Mouse (Mus musculus) MEL (cell line): ENCODE measurements around the gene Ripply3. TPM values are rescaled to one million over a fixed set of nuclear protein-coding genes. Genes with fewer than 3 reads are reported as not detected.

Experiments used
- DNase-seq: peaks from one replicate; pipeline ENCODE4 v3.0.0; 2011; ENCODE audit warnings: low read depth, low spot score
- H3K27ac ChIP-seq: 2 replicates; pipeline ENCODE4 v1.5.1; 2012; ENCODE audit warnings: low read depth, mild to moderate bottlenecking, control low read depth, low read length, moderate library complexity; ENCODE audit not compliant: control insufficient read depth
- H3K27me3 ChIP-seq, 2 experiments: fragments of 150-350 bp in 1 of 2; sonication (generic) in 1 of 2; 2 replicates each; pipeline ENCODE4 v1.6.1; 2012; ENCODE audit warnings: low read length in 2 of 2, mild to moderate bottlenecking in 2 of 2, improper control_type of control experiment in 1 of 2, moderate library complexity in 1 of 2; ENCODE audit not compliant: insufficient read depth in 2 of 2, control insufficient read depth in 1 of 2
- H3K36me3 ChIP-seq, 2 experiments: 2 replicates each; pipeline ENCODE4 v1.6.1; 2012 to 2014; ENCODE audit warnings: low read length in 2 of 2, improper control_type of control experiment in 1 of 2, inconsistent platforms in 1 of 2, mild to moderate bottlenecking in 1 of 2; ENCODE audit not compliant: insufficient read depth in 2 of 2, control insufficient read depth in 1 of 2
- H3K4me1 ChIP-seq, 2 experiments: fragments of 150-350 bp in 1 of 2; sonication (generic) in 1 of 2; 2 replicates each; pipeline ENCODE4 v1.6.1; 2012; ENCODE audit warnings: low read length in 2 of 2, improper control_type of control experiment in 1 of 2, mild to moderate bottlenecking in 1 of 2; ENCODE audit not compliant: insufficient read depth in 2 of 2, control insufficient read depth in 1 of 2
- H3K4me3 ChIP-seq, 2 experiments: fragments of 150-350 bp in 1 of 2; sonication (generic) in 1 of 2; 2 replicates each; pipeline ENCODE4 v1.5.1; 2012; ENCODE audit warnings: low read depth in 2 of 2, low read length in 2 of 2, mild to moderate bottlenecking in 2 of 2, moderate library complexity in 2 of 2, control low read depth in 1 of 2, improper control_type of control experiment in 1 of 2; ENCODE audit not compliant: control insufficient read depth in 1 of 2, insufficient read depth in 1 of 2
- H3K79me2 ChIP-seq: 2 replicates; pipeline ENCODE4 v1.6.1; 2012; ENCODE audit warnings: mild to moderate bottlenecking, low read length, moderate library complexity; ENCODE audit not compliant: control insufficient read depth, poor library complexity, insufficient read depth
- H3K9ac ChIP-seq: 2 replicates; pipeline ENCODE4 v1.6.1; 2012; ENCODE audit warnings: low read depth, mild to moderate bottlenecking, control low read depth, low read length, moderate library complexity; ENCODE audit not compliant: control insufficient read depth, poor library complexity, severe bottlenecking
- H3K9me3 ChIP-seq: fragments of 150-350 bp; sonication (generic); replicated peaks from 2 replicates; pipeline ENCODE4 v1.6.1; 2012; ENCODE audit warnings: mild to moderate bottlenecking, low read length, improper control_type of control experiment, moderate library complexity; ENCODE audit not compliant: insufficient read depth
- BHLHE40 ChIP-seq: IDR thresholded peaks from 2 replicates; pipeline ENCODE4 v1.6.1; 2012; ENCODE audit warnings: low read depth, mild to moderate bottlenecking, inconsistent platforms, low read length, improper control_type of control experiment, borderline replicate concordance
- CHD1 ChIP-seq: IDR thresholded peaks from 2 replicates; pipeline ENCODE4 v1.6.1; 2012; ENCODE audit warnings: low read depth, mild to moderate bottlenecking, inconsistent platforms, low read length, improper control_type of control experiment
- CHD2 ChIP-seq: IDR thresholded peaks from 2 replicates; pipeline ENCODE4 v1.6.1; 2011; ENCODE audit warnings: low read length, improper control_type of control experiment
- CTCF ChIP-seq, 3 experiments: IDR thresholded peaks in 2 of 3; conservative IDR thresholded peaks in 1 of 3; 2 replicates each; pipeline ENCODE4 v1.5.1; 2011 to 2012; ENCODE audit warnings: low read length in 3 of 3, low read depth in 2 of 3, mild to moderate bottlenecking in 2 of 3, improper control_type of control experiment in 1 of 3, inconsistent platforms in 1 of 3, mixed read lengths in 1 of 3, moderate library complexity in 1 of 3; ENCODE audit not compliant: control insufficient read depth in 1 of 3, insufficient read depth in 1 of 3, poor library complexity in 1 of 3, severe bottlenecking in 1 of 3
- E2F4 ChIP-seq: IDR thresholded peaks from 2 replicates; pipeline ENCODE4 v1.6.1; 2011; ENCODE audit warnings: low read depth, low read length, improper control_type of control experiment, borderline replicate concordance
- ELF1 ChIP-seq: IDR thresholded peaks from 2 replicates; pipeline ENCODE4 v1.6.1; 2014; ENCODE audit warnings: low read depth, mild to moderate bottlenecking, inconsistent platforms, low read length, improper control_type of control experiment, moderate library complexity
- EP300 ChIP-seq, 2 experiments: IDR thresholded peaks; 2 replicates each; pipeline ENCODE4 v1.6.1; 2011; ENCODE audit warnings: improper control_type of control experiment in 2 of 2, low read length in 2 of 2, low read depth in 1 of 2, mild to moderate bottlenecking in 1 of 2
- ETS1 ChIP-seq: IDR thresholded peaks from 2 replicates; pipeline ENCODE4 v1.6.1; 2012; ENCODE audit warnings: low read depth, mild to moderate bottlenecking, inconsistent platforms, low read length, improper control_type of control experiment, moderate library complexity
- GABPA ChIP-seq: IDR thresholded peaks from 2 replicates; pipeline ENCODE4 v1.6.1; 2012; ENCODE audit warnings: low read depth, mild to moderate bottlenecking, inconsistent platforms, low read length, improper control_type of control experiment, moderate library complexity
- GATA1 ChIP-seq: IDR thresholded peaks from 2 replicates; pipeline ENCODE4 v1.6.1; 2011; ENCODE audit warnings: low read depth, low read length, improper control_type of control experiment
- HCFC1 ChIP-seq: IDR thresholded peaks from 2 replicates; pipeline ENCODE4 v1.6.1; 2012; ENCODE audit warnings: low read depth, mild to moderate bottlenecking, inconsistent platforms, low read length, improper control_type of control experiment, moderate library complexity
- JUND ChIP-seq: IDR thresholded peaks from 2 replicates; pipeline ENCODE4 v1.6.1; 2011; ENCODE audit warnings: low read depth, mild to moderate bottlenecking, improper control_type of control experiment, low read length
- KAT2A ChIP-seq: conservative IDR thresholded peaks from 2 replicates; pipeline ENCODE4 v1.6.1; 2012; ENCODE audit warnings: low read depth, low read length, improper control_type of control experiment, inconsistent platforms
- MAFK ChIP-seq: IDR thresholded peaks from 2 replicates; pipeline ENCODE4 v1.6.1; 2011; ENCODE audit warnings: low read depth, mild to moderate bottlenecking, low read length, improper control_type of control experiment, borderline replicate concordance
- MAX ChIP-seq: IDR thresholded peaks from 2 replicates; pipeline ENCODE4 v1.6.1; 2011; ENCODE audit warnings: low read length, improper control_type of control experiment
- MAZ ChIP-seq: IDR thresholded peaks from 2 replicates; pipeline ENCODE4 v1.6.1; 2012; ENCODE audit warnings: low read depth, mild to moderate bottlenecking, inconsistent platforms, low read length, improper control_type of control experiment
- MEF2A ChIP-seq: IDR thresholded peaks from 2 replicates; pipeline ENCODE4 v1.6.1; 2014; ENCODE audit warnings: low read depth, mild to moderate bottlenecking, inconsistent platforms, low read length, improper control_type of control experiment; ENCODE audit not compliant: poor library complexity, insufficient replicate concordance, severe bottlenecking; ENCODE audit errors: extremely low read depth
- MXI1 ChIP-seq: IDR thresholded peaks from 2 replicates; pipeline ENCODE4 v1.6.1; 2011; ENCODE audit warnings: mild to moderate bottlenecking, low read depth, low read length, improper control_type of control experiment
- MYB ChIP-seq: IDR thresholded peaks from 2 replicates; pipeline ENCODE4 v1.6.1; 2011; ENCODE audit warnings: mild to moderate bottlenecking, low read depth, low read length, improper control_type of control experiment
- MYC ChIP-seq: IDR thresholded peaks from 2 replicates; pipeline ENCODE4 v1.6.1; 2011; ENCODE audit warnings: low read depth, mild to moderate bottlenecking, low read length, improper control_type of control experiment, moderate library complexity
- NELFE ChIP-seq: IDR thresholded peaks from 2 replicates; pipeline ENCODE4 v1.6.1; 2011; ENCODE audit warnings: low read depth, low read length, improper control_type of control experiment
- NRF1 ChIP-seq: IDR thresholded peaks from 2 replicates; pipeline ENCODE4 v1.6.1; 2014; ENCODE audit warnings: low read depth, mild to moderate bottlenecking, inconsistent platforms, low read length, improper control_type of control experiment, moderate library complexity; ENCODE audit not compliant: poor library complexity, insufficient read depth, severe bottlenecking
- POLR2A ChIP-seq, 2 experiments: IDR thresholded peaks; 2 replicates each; pipeline ENCODE4 v1.6.1; 2011 to 2012; ENCODE audit warnings: low read length in 2 of 2, mild to moderate bottlenecking in 2 of 2, control low read depth in 1 of 2, improper control_type of control experiment in 1 of 2, low read depth in 1 of 2, moderate library complexity in 1 of 2; ENCODE audit not compliant: control insufficient read depth in 1 of 2, insufficient read depth in 1 of 2, poor library complexity in 1 of 2
- POLR2AphosphoS2 ChIP-seq: IDR thresholded peaks from 2 replicates; pipeline ENCODE4 v1.6.1; 2011; ENCODE audit warnings: low read length, improper control_type of control experiment
- POLR2AphosphoS5 ChIP-seq: IDR thresholded peaks from 2 replicates; pipeline ENCODE4 v1.6.1; 2012; ENCODE audit warnings: low read depth, borderline replicate concordance, mild to moderate bottlenecking, inconsistent platforms, low read length, moderate library complexity, mixed read lengths
- RAD21 ChIP-seq: IDR thresholded peaks from 2 replicates; pipeline ENCODE4 v1.6.1; 2011; ENCODE audit warnings: mild to moderate bottlenecking, low read depth, low read length, improper control_type of control experiment
- SIN3A ChIP-seq: IDR thresholded peaks from 2 replicates; pipeline ENCODE4 v1.6.1; 2012; ENCODE audit warnings: low read length, improper control_type of control experiment, inconsistent platforms
- SMC3 ChIP-seq: IDR thresholded peaks from 2 replicates; pipeline ENCODE4 v1.6.1; 2011; ENCODE audit warnings: low read depth, low read length, improper control_type of control experiment
- TAL1 ChIP-seq: IDR thresholded peaks from 2 replicates; pipeline ENCODE4 v1.6.1; 2012; ENCODE audit warnings: mild to moderate bottlenecking, inconsistent platforms, low read length, moderate library complexity, mixed read lengths
- TBP ChIP-seq: IDR thresholded peaks from 2 replicates; pipeline ENCODE4 v1.8.0; 2011; ENCODE audit warnings: low read depth, low read length, improper control_type of control experiment
- TCF12 ChIP-seq: IDR thresholded peaks from 2 replicates; pipeline ENCODE4 v1.6.1; 2014; ENCODE audit warnings: low read depth, mild to moderate bottlenecking, inconsistent platforms, low read length, improper control_type of control experiment, moderate library complexity
- USF1 ChIP-seq: IDR thresholded peaks from 2 replicates; pipeline ENCODE4 v1.6.1; 2014; ENCODE audit warnings: low read depth, mild to moderate bottlenecking, inconsistent platforms, low read length, improper control_type of control experiment, moderate library complexity
- ZC3H11A ChIP-seq: IDR thresholded peaks from 2 replicates; pipeline ENCODE4 v1.6.1; 2012; ENCODE audit warnings: low read depth, mild to moderate bottlenecking, inconsistent platforms, low read length, improper control_type of control experiment
- ZKSCAN1 ChIP-seq: IDR thresholded peaks from 2 replicates; pipeline ENCODE4 v1.6.1; 2012; ENCODE audit warnings: low read depth, mild to moderate bottlenecking, inconsistent platforms, low read length, improper control_type of control experiment, moderate library complexity
- ZMIZ1 ChIP-seq: IDR thresholded peaks from 2 replicates; pipeline ENCODE4 v1.6.1; 2012; ENCODE audit warnings: low read depth, mild to moderate bottlenecking, inconsistent platforms, low read length, improper control_type of control experiment, moderate library complexity
- ZNF384 ChIP-seq: IDR thresholded peaks from 2 replicates; pipeline ENCODE4 v1.6.1; 2012; ENCODE audit warnings: low read depth, mild to moderate bottlenecking, inconsistent platforms, low read length, improper control_type of control experiment
- polyA plus RNA-seq, 2 experiments: library from polyadenylated mRNA; stranded (reverse) in 1 of 2; unstranded in 1 of 2; fragments of >175 nt in 1 of 2; fragments of >200 nt in 1 of 2; gene quantifications; 2 replicates each; pipeline versions ENCODE4 v1.2.1 to v1.2.4; 2012; ENCODE audit warnings: low replicate concordance in 2 of 2, low read depth in 1 of 2; ENCODE audit not compliant: insufficient read length in 2 of 2, insufficient read depth in 1 of 2, missing spikeins in 1 of 2
- total RNA-seq: library from RNA; depleted of rRNA; stranded (reverse); fragments of 300-350 nt; gene quantifications from 2 replicates; pipeline ENCODE4 v1.2.3, GENCODE M21; 2012

The Ripply3 gene
- total and polyA plus RNA-seq, 3 experiments, result 0.18 to 0.35 TPM; not detected in 1

DNA sequence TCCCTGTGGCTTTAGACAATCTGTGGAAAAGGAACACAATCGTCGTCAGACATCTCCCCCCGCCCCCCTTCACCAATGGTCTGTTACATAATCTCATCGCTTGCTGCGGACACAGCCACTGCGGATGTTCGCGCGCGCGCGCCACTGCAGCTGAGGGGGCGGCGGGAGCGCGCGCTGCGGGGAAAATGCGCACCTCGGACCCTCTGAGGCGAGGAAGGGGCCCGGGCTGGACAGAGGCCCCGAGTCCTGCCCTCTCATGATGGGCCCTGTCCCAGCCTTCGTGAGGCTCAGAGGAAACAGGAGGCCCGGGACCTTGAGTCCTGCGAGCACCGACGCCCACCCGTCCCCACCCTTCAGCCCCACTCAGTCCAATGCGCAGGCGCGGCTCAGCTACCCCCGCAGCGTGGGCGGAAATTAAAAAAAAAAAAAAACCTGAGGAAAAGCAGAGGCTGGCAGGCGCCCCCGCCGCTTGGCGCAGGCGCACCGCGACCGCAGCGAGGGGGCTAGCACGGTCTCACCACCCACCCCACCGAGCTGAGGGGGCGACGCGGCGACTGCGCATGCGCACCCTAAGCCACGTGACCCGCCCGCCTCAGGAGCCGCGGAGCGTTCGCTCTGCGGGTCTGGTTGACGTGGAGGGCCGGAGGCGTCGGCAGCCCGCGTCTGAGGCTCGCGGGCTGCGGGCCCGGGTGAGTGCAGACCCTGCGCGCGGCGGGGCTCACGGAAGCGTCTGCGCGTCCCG is 42.1 kb downstream of the Ripply3 start, which contains the start of gene Ttc3:
Gene Ttc3, plus strand, starts transcription at position 446 of the 742 bp plus-strand sequence.
- Histone ChIP-seq H3K27me3 (no peaks in the 10 kb centered on the region), H3K9ac (peak within 1 kb of the TSS; percentile 86), H3K9me3 (no peaks in the 10 kb centered on the region), H3K4me3 (peak within 1 kb of the TSS; percentile 75 to 95), H3K4me1 (peaks cover 7 to 24% of the 10 kb centered on the region in 2 experiments), H3K27ac (peak within 1 kb of the TSS; percentile 78), H3K79me2 (peaks cover 35% of the 10 kb centered on the region), H3K36me3 (peaks cover 0 to 34% of the 10 kb centered on the region in 2 experiments; a peak in 2 of 4 replicates)
- peak; percentile 95 for DNase-seq
- TF ChIP-seq CHD1, result no peak
- TF ChIP-seq ELF1, result 0 out of 2 replicates have a peak, but pooled peaks have one; percentile 7
- TF ChIP-seq E2F4, result no peak
- peak; percentile 86 for TF ChIP-seq POLR2AphosphoS2
- peak; percentile 87 for TF ChIP-seq MAZ
- no peak for TF ChIP-seq CTCF (IDR thresholded peaks at IDR 0.05 in 2 of 3, conservative IDR thresholded peaks at IDR 0.05 in 1 of 3; ENCODE audit: control insufficient read depth in 1 of 3, insufficient read depth in 1 of 3, low read depth in 2 of 3, low read length in 3 of 3, poor library complexity in 1 of 3, severe bottlenecking in 1 of 3)
- TF ChIP-seq RAD21, result no peak
- peak in 1 of 2 experiments; percentile 93; a peak in 2 of 4 replicates for TF ChIP-seq POLR2A (IDR thresholded peaks at IDR 0.05; ENCODE audit: control insufficient read depth in 1 of 2, insufficient read depth in 1 of 2, low read depth in 1 of 2, low read length in 2 of 2, poor library complexity in 1 of 2)
- TF ChIP-seq POLR2AphosphoS5, result no peak
- TF ChIP-seq TCF12, result peak; percentile 57
- TF ChIP-seq ZKSCAN1, result no peak
- no peak for TF ChIP-seq ETS1
- TF ChIP-seq USF1, result peak; percentile 99
- TF ChIP-seq ZC3H11A, result no peak
- no peak; the same call in 1 of the 2 replicates for TF ChIP-seq KAT2A
- no peak for TF ChIP-seq GATA1
- no peak for TF ChIP-seq MYB
- TF ChIP-seq SIN3A, result peak; percentile 65
- TF ChIP-seq TBP, result peak; percentile 49
- TF ChIP-seq TAL1, result no peak
- TF ChIP-seq BHLHE40, result peak; percentile 47; the same call in 1 of the 2 replicates
- TF ChIP-seq HCFC1, result peak; percentile 60; the same call in 1 of the 2 replicates
- TF ChIP-seq ZNF384, result peak; percentile 94
- peak; percentile 11 to 37; a peak in 1 of 4 replicates for TF ChIP-seq EP300 (IDR thresholded peaks at IDR 0.05; ENCODE audit: low read depth in 1 of 2, low read length in 2 of 2)
- TF ChIP-seq SMC3, result no peak
- peak; percentile 94 for TF ChIP-seq MAX
- peak; percentile 52; the same call in 1 of the 2 replicates for TF ChIP-seq MYC
- TF ChIP-seq JUND, result no peak
- peak; percentile 89 for TF ChIP-seq ZMIZ1
- peak; percentile 91 for TF ChIP-seq NRF1
- peak; percentile 66; the same call in 1 of the 2 replicates for TF ChIP-seq MXI1
- TF ChIP-seq NELFE, result peak; percentile 88
- TF ChIP-seq MEF2A, result 0 out of 2 replicates have a peak, but pooled peaks have one; percentile 6
- no peak for TF ChIP-seq GABPA
- TF ChIP-seq CHD2, result no peak
- TF ChIP-seq MAFK, result no peak
